Mouse (Mus musculus) ES-E14 (cell line): ENCODE results near the gene Tmed11. TPM values are rescaled to one million over a fixed set of nuclear protein-coding genes. Genes with fewer than 3 reads are reported as not detected.

Experiments used
- DNase-seq: peaks from one replicate; pipeline ENCODE4 v3.0.0-alpha.2; 2013; ENCODE audit warnings: low read depth, low spot score
- H3K27ac ChIP-seq: 2 replicates; pipeline ENCODE4 v1.5.1; 2012; ENCODE audit warnings: low read depth, mild to moderate bottlenecking, low read length, moderate library complexity, mixed read lengths; ENCODE audit not compliant: poor library complexity, insufficient read depth, severe bottlenecking
- H3K36me3 ChIP-seq: 2 replicates; pipeline ENCODE4 v1.6.1; 2012; ENCODE audit warnings: mild to moderate bottlenecking, low read length, moderate library complexity, mixed read lengths; ENCODE audit not compliant: control insufficient read depth, poor library complexity, insufficient read depth, severe bottlenecking
- H3K4me1 ChIP-seq, 2 experiments: fragments of 150-350 bp in 1 of 2; sonication (generic) in 1 of 2; 2 replicates each; pipeline ENCODE4 v1.6.1; 2012; ENCODE audit warnings: low read length in 2 of 2, mild to moderate bottlenecking in 1 of 2, mixed read lengths in 1 of 2; ENCODE audit not compliant: control insufficient read depth in 2 of 2, insufficient read depth in 2 of 2, poor library complexity in 1 of 2
- H3K4me3 ChIP-seq, 2 experiments: fragments of 150-350 bp in 1 of 2; sonication (generic) in 1 of 2; 2 replicates each; pipeline ENCODE4 v1.5.1; 2012; ENCODE audit warnings: low read length in 2 of 2, low read depth in 1 of 2, mild to moderate bottlenecking in 1 of 2, mixed read lengths in 1 of 2; ENCODE audit not compliant: insufficient read depth in 1 of 2, poor library complexity in 1 of 2, severe bottlenecking in 1 of 2
- H3K9ac ChIP-seq: 2 replicates; pipeline ENCODE4 v1.6.1; 2012; ENCODE audit warnings: low read depth, mild to moderate bottlenecking, low read length, mixed read lengths; ENCODE audit not compliant: poor library complexity, insufficient read depth, severe bottlenecking
- H3K9me3 ChIP-seq: fragments of 150-350 bp; sonication (generic); 2 replicates; pipeline ENCODE4 v1.6.1; 2012; ENCODE audit warnings: low read depth, mild to moderate bottlenecking, low read length; ENCODE audit not compliant: control insufficient read depth, insufficient read depth
- CHD2 ChIP-seq: IDR thresholded peaks from 2 replicates; pipeline ENCODE4 v1.6.1; 2014; ENCODE audit warnings: mild to moderate bottlenecking, low read depth, low read length, inconsistent platforms
- HCFC1 ChIP-seq: IDR thresholded peaks from 2 replicates; pipeline ENCODE4 v1.6.1; 2012; ENCODE audit warnings: low read length, inconsistent platforms, borderline replicate concordance; ENCODE audit not compliant: insufficient read depth
- MAFK ChIP-seq: IDR thresholded peaks from 2 replicates; pipeline ENCODE4 v1.6.1; 2014; ENCODE audit warnings: mild to moderate bottlenecking, low read depth, low read length, inconsistent platforms; ENCODE audit not compliant: insufficient read depth
- ZC3H11A ChIP-seq: IDR thresholded peaks from 2 replicates; pipeline ENCODE4 v1.6.1; 2012; ENCODE audit warnings: low read depth, mild to moderate bottlenecking, inconsistent platforms, low read length, borderline replicate concordance
- ZNF384 ChIP-seq: IDR thresholded peaks from 2 replicates; pipeline ENCODE4 v1.6.1; 2012; ENCODE audit warnings: low read depth, low read length, inconsistent platforms
- in situ Hi-C, 2 experiments: fragments of 600-800 bp; cut with MboI; formaldehyde crosslinking; loops; one replicate each; pipeline ENCODE4 v1.15.1; 2025; ENCODE audit warnings: low sequenced_read_pairs in 2 of 2, inconsistent platforms in 1 of 2; ENCODE audit not compliant: unreplicated experiment in 2 of 2
- total RNA-seq: library from RNA; depleted of rRNA; stranded (reverse); fragments of 300-350 nt; gene quantifications from 2 replicates; pipeline ENCODE4 v1.2.3, GENCODE M21; 2012; rRNA removed

The Tmed11 gene
- total RNA-seq, 1 experiment, result not detected

GRCm38 (mm10) chr5:108741844-108742243, 53.3 kb downstream of the Tmed11 start:
- no peaks in the 10 kb centered on the region for H3K4me1 ChIP-seq
- H3K9ac ChIP-seq, result no peak overlapping the region
- no peaks in the 10 kb centered on the region for H3K36me3 ChIP-seq
- no peak overlapping the region for H3K27ac ChIP-seq
- no peaks in the 10 kb centered on the region for H3K9me3 ChIP-seq
- H3K4me3 ChIP-seq, result no peak overlapping the region
- no peak for DNase-seq
- TF ChIP-seq HCFC1, result no peak
- TF ChIP-seq MAFK, result no peak
- no peak for TF ChIP-seq CHD2
- no peak for TF ChIP-seq ZNF384
- no peak for TF ChIP-seq ZC3H11A
- in situ Hi-C loops, result no loop called here

DNA sequence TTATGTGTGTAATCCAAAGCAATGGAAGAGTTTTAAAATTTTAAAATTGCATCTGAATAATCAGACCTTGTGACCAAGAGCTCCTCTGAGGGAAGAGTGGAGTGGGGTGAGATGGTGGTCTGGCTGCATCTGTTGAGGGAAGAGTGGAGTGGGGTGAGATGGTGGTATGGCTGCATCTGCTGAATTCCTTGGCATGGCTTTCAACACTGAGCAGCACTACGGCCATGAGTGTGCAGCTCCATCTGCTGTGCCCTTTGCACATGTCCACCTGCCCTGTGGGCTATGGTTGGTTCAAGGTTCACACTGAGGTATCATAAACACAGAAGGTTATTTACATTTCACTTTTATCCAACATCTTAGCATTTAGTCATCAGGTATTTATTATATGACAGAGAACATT, 67.7 kb downstream of the Tmed11 start:
- no peak overlapping the region for H3K27ac ChIP-seq
- in situ Hi-C loops, result no loop called here
- no peaks in the 10 kb centered on the region for H3K36me3 ChIP-seq
- TF ChIP-seq HCFC1 (no peak), CHD2 (no peak), ZC3H11A (no peak), MAFK (no peak), ZNF384 (no peak)
- no peak overlapping the region for H3K4me3 ChIP-seq
- H3K4me1 ChIP-seq, result no peaks in the 10 kb centered on the region
- no peak for DNase-seq
- H3K9me3 ChIP-seq, result no peaks in the 10 kb centered on the region
- no peak overlapping the region for H3K9ac ChIP-seq

Other genes with a start within 250 kb of the Tmed11 start
- gene Cplx1, start 245.3 kb downstream of the Tmed11 start, total RNA-seq, result 0.58 and 0.85 TPM in 2 replicates
- 44.8 and 49.1 TPM in 2 replicates for gene Gak, start 165.6 kb downstream of the Tmed11 start, total RNA-seq
- gene Tmem175, start 165.6 kb downstream of the Tmed11 start, total RNA-seq, result 14.1 and 14.5 TPM in 2 replicates
- gene Idua, start 135.0 kb downstream of the Tmed11 start, total RNA-seq, result 3.7 and 5.2 TPM in 2 replicates
- 25.5 and 47.5 TPM in 2 replicates for gene Dgkq, start 125.7 kb downstream of the Tmed11 start, total RNA-seq
- 0.26 and 0.27 TPM in 2 replicates for gene Slc26a1, start 119.8 kb downstream of the Tmed11 start, total RNA-seq
- 15.5 and 18.9 TPM in 2 replicates for gene Fgfrl1, start 103.0 kb downstream of the Tmed11 start, total RNA-seq
- gene Rnf212, start 20.4 kb downstream of the Tmed11 start, total RNA-seq, result 0.31 TPM in 1 of 2 replicates, not detected in the other
- gene Vmn2r8, start 13.5 kb upstream of the Tmed11 start, total RNA-seq, result not detected in 2 replicates
- not detected in 2 replicates for gene Vmn2r9, start 57.2 kb upstream of the Tmed11 start, total RNA-seq
- gene Vmn2r10, start 211.2 kb upstream of the Tmed11 start, total RNA-seq, result not detected in 2 replicates